Mouse (Mus musculus): ENCODE measurements around the gene C2cd3. TPM values are rescaled to one million over a fixed set of nuclear protein-coding genes. Genes with fewer than 3 reads are reported as not detected.
A peak's percentile ranks its signal among the peaks of the same experiment; 100 is the strongest.

The C2cd3 gene
- total and polyA plus RNA-seq, 3 experiments = 8.5 to 23.5 TPM; not detected in 1

GRCm38 (mm10) chr7:100425795-100426194, 53.8 kb downstream of the C2cd3 start:
- H3K79me2 ChIP-seq (ENCODE audit: control insufficient read depth, insufficient read depth, low read length, poor library complexity) = no peaks in the 10 kb centered on the region
- no peak overlapping the region for H3K27ac ChIP-seq (ENCODE audit: control insufficient read depth, low read depth, low read length)
- H3K9ac ChIP-seq (ENCODE audit: control insufficient read depth, low read depth, low read length, poor library complexity, severe bottlenecking) = no peak overlapping the region
- H3K36me3 ChIP-seq (ENCODE audit: control insufficient read depth in 1 of 2, insufficient read depth in 2 of 2, low read length in 2 of 2) = no peaks in the 10 kb centered on the region; a peak in 1 of 4 replicates
- H3K27me3 ChIP-seq (ENCODE audit: control insufficient read depth in 1 of 2, insufficient read depth in 2 of 2, low read length in 2 of 2) = no peaks in the 10 kb centered on the region
- H3K9me3 ChIP-seq (replicated peaks; ENCODE audit: insufficient read depth, low read length) = no peaks in the 10 kb centered on the region
- no peaks in the 10 kb centered on the region for H3K4me1 ChIP-seq (ENCODE audit: control insufficient read depth in 1 of 2, insufficient read depth in 2 of 2, low read length in 2 of 2)
- no peak overlapping the region for H3K4me3 ChIP-seq (ENCODE audit: control insufficient read depth in 1 of 2, insufficient read depth in 1 of 2, low read depth in 2 of 2, low read length in 2 of 2)
- TF ChIP-seq ZNF384 (IDR thresholded peaks at IDR 0.05; ENCODE audit: low read depth, low read length) (no peak), MAX (IDR thresholded peaks at IDR 0.05; ENCODE audit: low read length) (no peak), EP300 (IDR thresholded peaks at IDR 0.05; ENCODE audit: low read depth in 1 of 2, low read length in 2 of 2) (peak in 1 of 2 experiments; percentile 45; a peak in 1 of 4 replicates), GABPA (IDR thresholded peaks at IDR 0.05; ENCODE audit: low read depth, low read length) (no peak), MYB (IDR thresholded peaks at IDR 0.05; ENCODE audit: low read depth, low read length) (no peak), ZC3H11A (IDR thresholded peaks at IDR 0.05; ENCODE audit: low read depth, low read length) (no peak), RCOR1 (IDR thresholded peaks at IDR 0.05; ENCODE audit: low read depth, low read length) (no peak), POLR2AphosphoS5 (IDR thresholded peaks at IDR 0.05; ENCODE audit: borderline replicate concordance, low read depth, low read length) (no peak), GATA1 (IDR thresholded peaks at IDR 0.05; ENCODE audit: low read depth, low read length) (0 out of 2 replicates have a peak, but pooled peaks have one; percentile 16), CHD1 (IDR thresholded peaks at IDR 0.05; ENCODE audit: low read depth, low read length) (no peak), CTCF (IDR thresholded peaks at IDR 0.05 in 2 of 3, conservative IDR thresholded peaks at IDR 0.05 in 1 of 3; ENCODE audit: control insufficient read depth in 1 of 3, insufficient read depth in 1 of 3, low read depth in 2 of 3, low read length in 3 of 3, poor library complexity in 1 of 3, severe bottlenecking in 1 of 3) (no peak), MYC (IDR thresholded peaks at IDR 0.05; ENCODE audit: low read depth, low read length) (no peak), TAL1 (IDR thresholded peaks at IDR 0.05; ENCODE audit: low read length) (no peak), ZKSCAN1 (IDR thresholded peaks at IDR 0.05; ENCODE audit: low read depth, low read length) (no peak), USF2 (IDR thresholded peaks at IDR 0.05; ENCODE audit: borderline replicate concordance in 1 of 2, insufficient read depth in 1 of 2, low read depth in 1 of 2, low read length in 2 of 2) (no peak), MAFK (IDR thresholded peaks at IDR 0.05; ENCODE audit: borderline replicate concordance, low read depth, low read length) (no peak), KAT2A (conservative IDR thresholded peaks at IDR 0.05; ENCODE audit: low read depth, low read length) (no peak), USF1 (IDR thresholded peaks at IDR 0.05; ENCODE audit: low read depth, low read length) (no peak), E2F4 (IDR thresholded peaks at IDR 0.05; ENCODE audit: borderline replicate concordance, low read depth, low read length) (no peak), NELFE (IDR thresholded peaks at IDR 0.05; ENCODE audit: low read depth, low read length) (no peak), NRF1 (IDR thresholded peaks at IDR 0.05; ENCODE audit: insufficient read depth, low read depth, low read length, poor library complexity, severe bottlenecking) (no peak), CHD2 (IDR thresholded peaks at IDR 0.05; ENCODE audit: low read length) (no peak), MXI1 (IDR thresholded peaks at IDR 0.05; ENCODE audit: low read depth, low read length) (no peak), TBP (IDR thresholded peaks at IDR 0.05; ENCODE audit: low read depth, low read length) (no peak), MEF2A (IDR thresholded peaks at IDR 0.05; ENCODE audit: extremely low read depth, insufficient replicate concordance, low read depth, low read length, poor library complexity, severe bottlenecking) (no peak), UBTF (IDR thresholded peaks at IDR 0.05; ENCODE audit: borderline replicate concordance, insufficient read depth, low read depth, low read length) (no peak), TCF12 (IDR thresholded peaks at IDR 0.05; ENCODE audit: low read depth, low read length) (peak; percentile 18; the same call in 1 of the 2 replicates), ETS1 (IDR thresholded peaks at IDR 0.05; ENCODE audit: low read depth, low read length) (peak; percentile 56; the same call in 1 of the 2 replicates), BHLHE40 (IDR thresholded peaks at IDR 0.05; ENCODE audit: borderline replicate concordance, low read depth, low read length) (no peak), POLR2AphosphoS2 (IDR thresholded peaks at IDR 0.05; ENCODE audit: low read length) (no peak), ZMIZ1 (IDR thresholded peaks at IDR 0.05; ENCODE audit: low read depth, low read length) (no peak), HCFC1 (IDR thresholded peaks at IDR 0.05; ENCODE audit: low read depth, low read length) (no peak), MAZ (IDR thresholded peaks at IDR 0.05; ENCODE audit: low read depth, low read length) (no peak), POLR2A (IDR thresholded peaks at IDR 0.05; ENCODE audit: control insufficient read depth in 1 of 2, insufficient read depth in 1 of 2, low read depth in 1 of 2, low read length in 2 of 2, poor library complexity in 1 of 2) (no peak), SIN3A (IDR thresholded peaks at IDR 0.05; ENCODE audit: low read length) (no peak; the same call in 1 of the 2 replicates), JUND (IDR thresholded peaks at IDR 0.05; ENCODE audit: low read depth, low read length) (no peak)
- DNase-seq (ENCODE audit: low read depth, low spot score) = peak; percentile 16
